Mouse (Mus musculus) layer of hippocampus, adult 2 months (tissue): Measurements from ENCODE around the gene Lrrc23. TPM values are rescaled to one million over a fixed set of nuclear protein-coding genes. Genes with fewer than 3 reads are reported as not detected.
"Not testable (repeated sequence)": the region's sequence is repeated elsewhere in the genome, so short reads cannot be mapped to it uniquely, and the experiment has no call there.

Experiments used
- DNase-seq, 2 experiments: peaks; one replicate each; pipeline ENCODE4 v3.0.0; 2022; ENCODE audit warnings: low spot score in 2 of 2
- H3K27ac ChIP-seq: fragments of 200-600 bp; 2 replicates; pipeline ENCODE4 v1.8.1; 2022
- H3K4me3 ChIP-seq: fragments of 200-600 bp; 2 replicates; pipeline ENCODE4 v1.8.1; 2022; ENCODE audit warnings: mild to moderate bottlenecking
- CTCF ChIP-seq: fragments of 200-600 bp; conservative IDR thresholded peaks from 2 replicates; pipeline ENCODE4 v1.8.1; 2022; ENCODE audit warnings: antibody characterized with exemption, mild to moderate bottlenecking, moderate library complexity
- total RNA-seq, 2 experiments: library from RNA; stranded (reverse); gene quantifications; 2 replicates each; pipeline ENCODE4 v1.2.3; 2021

Lrrc23 gene
- total RNA-seq, 2 experiments from 2014 or later, result 1.4 to 1.6 TPM

- DNase-seq, result no peak
- Histone ChIP-seq H3K4me3 (peak overlapping the region; percentile 77; the same call in 1 of the 2 replicates), H3K27ac (peak overlapping the region; percentile 98; the same call in 1 of the 2 replicates)
- TF ChIP-seq CTCF, result no peak
These were observed 32.4 kb upstream of the Lrrc23 start for GRCm38 (mm10) chr6:124811701-124812560.

GRCm38 (mm10) chr6:124811403-124811665 lies 31.8 kb upstream of the Lrrc23 start:
- no peak overlapping the region for H3K27ac ChIP-seq
- no peak for TF ChIP-seq CTCF
- H3K4me3 ChIP-seq, result no peak overlapping the region
- DNase-seq, result no peak

GRCm38 (mm10) chr6:124810566-124811402 lies 31.3 kb upstream of the Lrrc23 start:
- H3K27ac ChIP-seq, H3K4me3 ChIP-seq, DNase-seq: not testable (repeated sequence)

GRCm38 (mm10) chr6:124809775-124810538 lies 30.4 kb upstream of the Lrrc23 start:
- H3K27ac ChIP-seq, result peak overlapping the region; percentile 71; the same call in 1 of the 2 replicates

GRCm38 (mm10) chr6:124809052-124809774 lies 29.7 kb upstream of the Lrrc23 start:
- peak; percentile 83 for TF ChIP-seq CTCF
- peak overlapping the region; percentile 71 for H3K27ac ChIP-seq
- H3K4me3 ChIP-seq, result peak overlapping the region; percentile 64
- DNase-seq, result peak in 1 of 2 experiments; percentile 50

More at GRCm38 (mm10) chr6:124809775-124810538, 30.4 kb upstream of the Lrrc23 start:
- H3K4me3 ChIP-seq, result peak overlapping the region; percentile 64
- no peak for DNase-seq
- no peak for TF ChIP-seq CTCF

GRCm38 (mm10) chr6:124808358-124809012 lies 29.0 kb upstream of the Lrrc23 start, which contains the start of gene Spsb2:
TSS of gene Spsb2 (plus strand) at chr6:124808661.
- peak in 1 of 2 experiments; percentile 32 for DNase-seq
- TF ChIP-seq CTCF, result no peak
- Histone ChIP-seq H3K4me3 (peak within 1 kb of the TSS; percentile 64), H3K27ac (peak within 1 kb of the TSS; percentile 92)

- no peak for DNase-seq
- no peak for TF ChIP-seq CTCF
- peak overlapping the region; percentile 68; the same call in 1 of the 2 replicates for H3K27ac ChIP-seq
- H3K4me3 ChIP-seq, result no peak overlapping the region
These were observed 28.4 kb upstream of the Lrrc23 start for GRCm38 (mm10) chr6:124807986-124808357.

GRCm38 (mm10) chr6:124807366-124807765 lies 27.8 kb upstream of the Lrrc23 start:
- Histone ChIP-seq H3K4me3 (no peak overlapping the region), H3K27ac (peak overlapping the region; percentile 92)
- TF ChIP-seq CTCF, result no peak
- no peak for DNase-seq

GRCm38 (mm10) chr6:124806446-124807140 lies 27.1 kb upstream of the Lrrc23 start:
- peak overlapping the region; percentile 92 for H3K27ac ChIP-seq
- DNase-seq, result no peak
- peak overlapping the region; percentile 62 for H3K4me3 ChIP-seq
- no peak for TF ChIP-seq CTCF

GRCm38 (mm10) chr6:124805341-124806321 lies 26.1 kb upstream of the Lrrc23 start:
- TF ChIP-seq CTCF, result peak; percentile 52
- peak overlapping the region; percentile 92 for H3K27ac ChIP-seq
- peak; percentile 96 for DNase-seq
- peak overlapping the region; percentile 62 for H3K4me3 ChIP-seq
